Mouse (Mus musculus) naive thymus-derived CD4-positive, alpha-beta T cell, adult 2 months (primary cell): ENCODE results near the gene Evl.

Source experiments
- DNase-seq: peaks from one replicate; pipeline ENCODE4 v3.0.0-alpha.2; 2011; ENCODE audit warnings: low read depth

Evl gene

GRCm38 (mm10) chr12:108591586-108591985 lies 37.1 kb downstream of the Evl start:
- DNase-seq, result no peak

GRCm38 (mm10) chr12:108592866-108593265 lies 38.3 kb downstream of the Evl start:
- DNase-seq, result no peak

GRCm38 (mm10) chr12:108600864-108601263 lies 46.3 kb downstream of the Evl start:
- peak; percentile 66 for DNase-seq

GRCm38 (mm10) chr12:108601326-108601725 lies 46.8 kb downstream of the Evl start:
- no peak for DNase-seq

- DNase-seq, result no peak
These were observed 50.0 kb downstream of the Evl start for GRCm38 (mm10) chr12:108604546-108604945.

- no peak for DNase-seq
These were observed 51.2 kb downstream of the Evl start for GRCm38 (mm10) chr12:108605521-108606281.

GRCm38 (mm10) chr12:108606321-108606720 lies 51.8 kb downstream of the Evl start:
- no peak for DNase-seq

- no peak for DNase-seq
These were observed 54.9 kb downstream of the Evl start for GRCm38 (mm10) chr12:108609446-108609845.

GRCm38 (mm10) chr12:108610255-108610654 lies 55.7 kb downstream of the Evl start:
- DNase-seq, result no peak

GRCm38 (mm10) chr12:108613081-108613480 lies 58.6 kb downstream of the Evl start:
- DNase-seq, result peak; percentile 94

GRCm38 (mm10) chr12:108617511-108617910 lies 63.0 kb downstream of the Evl start:
- DNase-seq, result no peak

- no peak for DNase-seq
These were observed 65.4 kb downstream of the Evl start for GRCm38 (mm10) chr12:108619853-108620416.

- no peak for DNase-seq
These were observed 67.9 kb downstream of the Evl start for GRCm38 (mm10) chr12:108622406-108622805.

GRCm38 (mm10) chr12:108629556-108629955 lies 75.0 kb downstream of the Evl start:
- no peak for DNase-seq

- DNase-seq, result peak; percentile 65
These were observed 76.5 kb downstream of the Evl start for GRCm38 (mm10) chr12:108630741-108631688.

GRCm38 (mm10) chr12:108632501-108632900 lies 78.0 kb downstream of the Evl start:
- DNase-seq, result no peak

GRCm38 (mm10) chr12:108634031-108634430 lies 79.5 kb downstream of the Evl start:
- DNase-seq, result peak; percentile 64

GRCm38 (mm10) chr12:108635501-108635900 lies 81.0 kb downstream of the Evl start:
- peak; percentile 79 for DNase-seq

GRCm38 (mm10) chr12:108637440-108637839 lies 82.9 kb downstream of the Evl start:
- peak; percentile 54 for DNase-seq

GRCm38 (mm10) chr12:108639126-108639525 lies 84.6 kb downstream of the Evl start:
- DNase-seq, result no peak

GRCm38 (mm10) chr12:108642019-108642418 lies 87.5 kb downstream of the Evl start:
- no peak for DNase-seq

GRCm38 (mm10) chr12:108646234-108646633 lies 91.7 kb downstream of the Evl start:
- peak; percentile 70 for DNase-seq

- DNase-seq, result no peak
These were observed 93.3 kb downstream of the Evl start for GRCm38 (mm10) chr12:108647784-108648183.
